8 mouse cellular contexts compared by ENCODE assay signal in the genomic region with DNA sequence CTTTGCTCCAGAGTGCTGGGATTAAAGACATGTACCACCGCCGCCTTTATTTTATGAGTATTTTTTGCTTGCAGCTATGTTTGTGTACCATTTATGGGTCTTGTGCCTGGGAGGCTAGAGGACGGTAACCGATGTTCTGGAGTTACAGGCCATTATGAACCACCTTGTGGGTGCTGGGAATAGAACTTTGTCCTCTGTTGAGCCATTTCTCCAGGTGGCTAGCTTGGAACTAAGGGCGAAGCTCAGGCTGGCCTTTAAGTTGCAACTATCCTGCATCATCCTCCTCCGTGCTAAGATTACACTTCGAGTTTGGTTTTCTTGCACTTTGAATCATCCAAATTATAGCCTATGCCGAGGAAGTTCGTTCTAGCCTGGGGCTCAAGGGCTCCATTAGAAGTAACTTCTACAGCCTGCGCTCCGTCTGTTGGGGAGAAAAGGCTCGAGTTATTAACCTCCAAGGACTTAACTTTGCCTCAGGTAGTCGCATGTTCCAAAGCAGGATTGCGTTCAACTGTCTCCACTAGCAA. TPM values are rescaled to one million over a fixed set of nuclear protein-coding genes. Genes with fewer than 3 reads are reported as not detected.
DNase-seq lines count a peak whose midpoint lies in the region; ATAC-seq and TF ChIP-seq lines count a peak whose summit lies in the region.

No protein-coding gene starts in this region.

- H3K4me1 ChIP-seq in heart, embryonic 12.5 days (replicated peaks), result 0 out of 2 replicates have a peak, but pooled peaks cover 5% of the 10 kb centered on the region
- no peaks in the 10 kb centered on the region for H3K4me1 ChIP-seq in ES-E14 (ENCODE audit: control insufficient read depth in 2 of 2, insufficient read depth in 2 of 2, low read length in 2 of 2, poor library complexity in 1 of 2)

- no peaks in the 10 kb centered on the region for H3K9me3 ChIP-seq in heart, embryonic 12.5 days (replicated peaks)
- H3K9me3 ChIP-seq in ES-E14 (ENCODE audit: control insufficient read depth, insufficient read depth, low read depth, low read length), result no peaks in the 10 kb centered on the region

- peak; percentile 26; the same call in 1 of the 2 replicates for ATAC-seq in heart, embryonic 12.5 days (ENCODE audit: insufficient number of reproducible peaks, low FRiP score)
- peak; percentile 10 for ATAC-seq in granulocyte monocyte progenitor cell, adult 5-6 weeks (replicated peaks; ENCODE audit: poor library complexity, severe bottlenecking)
- ATAC-seq in megakaryocyte, adult 5-6 weeks (ENCODE audit: poor library complexity, severe bottlenecking), result peak; percentile 31; the same call in 1 of the 2 replicates
- ATAC-seq in megakaryocyte progenitor cell, adult 5-6 weeks (replicated peaks; ENCODE audit: poor library complexity), result no peak; the same call in 1 of the 2 replicates
- ATAC-seq in activated CD4-positive, CD25-positive, alpha-beta regulatory T cell, adult 4 months, result no peak

- H3K9ac ChIP-seq in heart, embryonic 12.5 days, result peak overlapping the region; percentile 66
- peak overlapping the region; percentile 78 for H3K9ac ChIP-seq in ES-E14 (ENCODE audit: insufficient read depth, low read depth, low read length, poor library complexity, severe bottlenecking)

- H3K27me3 ChIP-seq in heart, embryonic 12.5 days (replicated peaks), result peaks cover 8% of the 10 kb centered on the region; the same call in 1 of the 2 replicates

- H3K27ac ChIP-seq in heart, embryonic 12.5 days (ENCODE audit: poor library complexity, severe bottlenecking), result peak overlapping the region; percentile 14; the same call in 1 of the 2 replicates
- no peak overlapping the region for H3K27ac ChIP-seq in ES-E14 (ENCODE audit: insufficient read depth, low read depth, low read length, poor library complexity, severe bottlenecking)

- peaks cover 16% of the 10 kb centered on the region for H3K36me3 ChIP-seq in heart, embryonic 12.5 days
- peaks cover 3% of the 10 kb centered on the region for H3K36me3 ChIP-seq in ES-E14 (ENCODE audit: control insufficient read depth, insufficient read depth, low read length, poor library complexity, severe bottlenecking)

- DNase-seq in heart, postnatal 36 days, result no peak
- DNase-seq in ES-E14 (ENCODE audit: low read depth, low spot score), result no peak
- DNase-seq in ovary, postnatal 36 days (ENCODE audit: low spot score), result no peak

- in situ Hi-C loops in ES-E14 (cut with MboI; ENCODE audit: low sequenced_read_pairs in 2 of 2, unreplicated experiment in 2 of 2), result no loop called here

- peak overlapping the region; percentile 71 for H3K4me3 ChIP-seq in heart, embryonic 12.5 days
- peak overlapping the region; percentile 80 to 97 for H3K4me3 ChIP-seq in ES-E14 (ENCODE audit: insufficient read depth in 1 of 2, low read depth in 1 of 2, low read length in 2 of 2, poor library complexity in 1 of 2, severe bottlenecking in 1 of 2)

- peak overlapping the region; percentile 73 for H3K4me2 ChIP-seq in heart, embryonic 12.5 days

- 8% methylated on average over 14 of the region's 14 CpGs for WGBS in heart, embryonic 12.5 days

- intact Hi-C loops in heart, postnatal 36 days (cut with DNase I), result no loop called here

TF ChIP-seq in ES-E14, 5 proteins besides CTCF, POLR2A, EP300 and RAD21:
- TF ChIP-seq CHD2 (IDR thresholded peaks at IDR 0.05; ENCODE audit: low read depth, low read length), result no peak
- no peak for TF ChIP-seq MAFK (IDR thresholded peaks at IDR 0.05; ENCODE audit: insufficient read depth, low read depth, low read length)
- TF ChIP-seq HCFC1 (IDR thresholded peaks at IDR 0.05; ENCODE audit: borderline replicate concordance, insufficient read depth, low read length), result no peak
- TF ChIP-seq ZC3H11A (IDR thresholded peaks at IDR 0.05; ENCODE audit: borderline replicate concordance, low read depth, low read length), result no peak
- no peak for TF ChIP-seq ZNF384 (IDR thresholded peaks at IDR 0.05; ENCODE audit: low read depth, low read length)

RNA-seq across cellular contexts. Expression of a gene that starts 0.4 kb away (rescaled TPM):
- polyA plus RNA-seq in heart, embryonic 12.5 days (2016; fragmentation: Nextera tagmentation; extraction: Ambion mirVana), result 14.4 and 18.9 TPM in 2 replicates
- total RNA-seq in heart, postnatal 36 days (2021), result 10 to 100 TPM; 10.4 to 14.6 TPM
- 50.3 and 52.3 TPM in 2 replicates for total RNA-seq in ES-E14 (2012; rRNA removed)
- 35.7 and 38.0 TPM in 2 replicates for total RNA-seq in granulocyte monocyte progenitor cell, adult 5-6 weeks (2014; fragmentation: Nextera tagmentation)
- total RNA-seq in granulocyte monocyte progenitor cell, adult 5-6 weeks (2017), result 46.6 and 63.4 TPM in 2 replicates
- total RNA-seq in megakaryocyte, adult 5-6 weeks (2015), result 6.7 and 14.0 TPM in 2 replicates
- 13.7 and 28.7 TPM in 2 replicates for total RNA-seq in megakaryocyte, adult 5-6 weeks (2017)
- 36.0 and 37.9 TPM in 2 replicates for total RNA-seq in megakaryocyte progenitor cell, adult 5-6 weeks (2015)
- total RNA-seq in megakaryocyte progenitor cell, adult 5-6 weeks (2017), result 48.9 and 72.8 TPM in 2 replicates
- polyA plus RNA-seq in activated CD4-positive, CD25-positive, alpha-beta regulatory T cell, adult 4 months (2017; shearing (Covaris generic)), result 10 to 100 TPM; 22.7 to 31.1 TPM

Comparison
In these comparisons a context has a peak if more than half of its experiments do, and no peak if none do; other contexts are left out.
1. ATAC-seq: peak in heart, embryonic 12.5 days (single experiment), granulocyte monocyte progenitor cell, adult 5-6 weeks (single experiment) and megakaryocyte, adult 5-6 weeks (single experiment); none in megakaryocyte progenitor cell, adult 5-6 weeks (single experiment) and activated CD4-positive, CD25-positive, alpha-beta regulatory T cell, adult 4 months (single experiment).